Mouse (Mus musculus) kidney, adult 18-20 months (tissue): ENCODE data around the gene Gm9844.
"Not testable (repeated sequence)": the region's sequence is repeated elsewhere in the genome, so short reads cannot be mapped to it uniquely, and the experiment has no call there.

Experiments
- DNase-seq: peaks from one replicate; pipeline ENCODE4 v3.0.0; 2021

The Gm9844 gene

GRCm38 (mm10) chr7:24861913-24862312, at the start of gene Gm9844:
Gene Gm9844, plus strand, starts transcription at chr7:24862213.
- DNase-seq: no peak

GRCm38 (mm10) chr7:24817502-24817901, 44.5 kb upstream of the Gm9844 start:
- DNase-seq: peak; percentile 83

DNA sequence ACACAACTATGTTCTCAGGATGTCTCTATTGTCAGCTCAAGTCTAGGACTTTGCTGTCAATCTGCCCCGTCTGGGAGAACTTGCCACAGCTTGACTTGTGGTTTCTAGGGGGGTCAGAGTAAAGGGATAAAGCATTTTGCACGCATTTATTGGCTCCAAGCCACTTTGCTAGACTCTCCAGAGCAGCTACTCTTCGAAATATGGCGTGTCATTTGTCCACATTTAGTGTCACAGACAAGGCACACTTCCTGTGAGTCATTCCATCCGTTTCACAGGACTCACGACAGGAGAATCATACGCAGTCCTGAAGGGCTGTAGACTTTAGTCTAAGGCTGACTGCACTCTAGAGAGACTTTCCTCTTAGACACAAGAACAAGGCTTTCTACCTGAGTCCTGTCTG, 37.6 kb upstream of the Gm9844 start:
- DNase-seq: no peak

GRCm38 (mm10) chr7:24827181-24827580, 34.8 kb upstream of the Gm9844 start:
- no peak for DNase-seq

DNA sequence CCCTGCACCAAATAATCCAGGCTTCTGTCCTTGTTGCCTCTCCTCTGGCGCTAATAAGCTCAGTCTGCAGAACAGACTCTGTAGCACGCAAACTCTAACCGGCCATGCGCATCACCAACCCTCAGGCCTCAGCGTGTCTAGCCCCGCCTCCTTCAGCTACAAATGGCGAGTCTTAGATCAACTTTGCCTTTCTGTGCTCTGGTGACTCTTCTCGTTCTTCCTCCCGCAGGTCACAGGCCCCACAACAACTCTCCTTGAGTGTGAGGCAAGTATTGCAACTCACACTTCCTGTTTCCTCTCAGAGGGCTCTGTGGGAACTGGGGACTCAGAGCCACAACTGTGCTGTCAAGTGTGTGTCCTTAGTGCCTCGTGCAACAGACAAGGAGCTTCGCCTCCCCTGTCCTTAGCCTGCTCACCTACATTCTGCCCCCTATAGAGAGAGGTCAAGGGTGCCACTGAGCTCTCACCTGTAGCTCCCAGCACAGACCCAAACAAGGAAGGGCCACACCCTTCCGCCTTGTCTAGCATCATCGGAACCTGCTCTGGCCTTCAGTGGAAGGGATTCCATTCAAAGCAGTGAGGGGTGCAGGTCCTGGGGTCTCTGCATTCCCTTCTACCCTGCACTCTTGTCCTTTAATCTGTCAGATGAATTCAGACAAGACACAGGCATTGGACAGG, 23.1 kb upstream of the Gm9844 start:
- not testable (repeated sequence) for DNase-seq

- DNase-seq: no peak
Measured at GRCm38 (mm10) chr7:24839410-24839808, 22.6 kb upstream of the Gm9844 start.

DNA sequence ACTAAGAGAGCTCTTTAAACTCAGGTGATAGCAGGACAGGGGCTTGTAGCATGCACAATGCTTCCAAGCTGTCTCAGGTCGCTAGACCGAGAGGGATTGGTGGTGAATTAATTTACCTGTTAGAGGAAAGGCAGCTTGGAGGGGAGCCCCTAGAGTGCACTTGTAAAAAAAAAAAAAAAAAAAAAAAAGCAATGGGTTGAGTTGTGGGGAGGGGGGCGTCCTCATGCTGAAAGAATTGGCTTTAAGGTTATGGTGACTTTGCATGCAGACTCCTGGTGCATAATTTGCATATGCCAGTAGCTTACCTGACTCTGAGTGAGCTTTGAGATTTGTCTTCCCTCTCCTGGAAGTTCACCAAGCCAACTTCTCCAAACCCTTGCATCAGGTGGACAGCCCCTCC, 21.7 kb upstream of the Gm9844 start:
- DNase-seq: no peak

GRCm38 (mm10) chr7:24841009-24841408, 21.0 kb upstream of the Gm9844 start:
- no peak for DNase-seq

GRCm38 (mm10) chr7:24844144-24844543, 17.9 kb upstream of the Gm9844 start:
- no peak for DNase-seq

DNA sequence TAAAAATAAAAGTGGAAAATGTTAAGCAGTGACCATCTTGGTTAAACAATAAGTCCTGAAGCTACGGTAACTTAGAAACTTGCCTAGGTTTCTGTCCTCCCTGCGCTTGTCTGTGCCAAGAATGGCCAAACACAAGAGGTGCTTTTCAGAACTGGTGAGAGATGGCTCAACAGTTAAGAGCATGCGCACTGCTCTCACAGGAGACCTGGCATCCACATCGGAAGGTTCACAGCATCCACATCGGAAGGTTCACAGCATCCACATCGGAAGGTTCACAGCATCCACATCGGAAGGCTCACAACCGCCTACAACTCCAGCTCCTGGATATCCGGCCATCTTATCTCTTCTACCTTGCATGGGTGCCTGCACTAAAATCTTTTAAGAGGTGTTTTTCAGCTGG, 16.8 kb upstream of the Gm9844 start:
- DNase-seq: no peak

GRCm38 (mm10) chr7:24845713-24846112, 16.3 kb upstream of the Gm9844 start:
- DNase-seq: no peak

DNA sequence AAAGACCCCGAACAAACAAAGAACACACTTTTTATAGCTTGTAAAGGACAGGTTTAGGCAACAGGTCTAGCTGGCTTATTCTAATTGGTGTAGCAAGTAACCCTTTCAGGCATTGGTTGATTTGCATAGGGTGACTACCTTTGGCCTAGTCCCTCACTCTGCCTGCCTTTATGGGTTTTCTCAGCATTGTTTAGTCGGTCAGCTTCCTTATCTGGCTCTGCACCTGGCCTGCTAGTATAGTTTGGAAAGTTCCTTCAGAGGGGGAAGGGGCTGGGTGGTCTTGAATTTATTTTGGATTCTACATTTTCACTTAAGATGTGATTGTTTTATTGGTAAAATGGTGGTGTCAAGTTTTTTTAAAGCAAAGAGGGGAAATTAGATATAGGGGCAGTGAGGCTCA, 15.4 kb upstream of the Gm9844 start:
- DNase-seq: not testable (repeated sequence)

- no peak for DNase-seq
Measured at GRCm38 (mm10) chr7:24850162-24850561, 11.9 kb upstream of the Gm9844 start.

GRCm38 (mm10) chr7:24850899-24851303, 11.1 kb upstream of the Gm9844 start:
- DNase-seq: no peak

GRCm38 (mm10) chr7:24851596-24852325, 10.3 kb upstream of the Gm9844 start:
- DNase-seq: no peak

DNA sequence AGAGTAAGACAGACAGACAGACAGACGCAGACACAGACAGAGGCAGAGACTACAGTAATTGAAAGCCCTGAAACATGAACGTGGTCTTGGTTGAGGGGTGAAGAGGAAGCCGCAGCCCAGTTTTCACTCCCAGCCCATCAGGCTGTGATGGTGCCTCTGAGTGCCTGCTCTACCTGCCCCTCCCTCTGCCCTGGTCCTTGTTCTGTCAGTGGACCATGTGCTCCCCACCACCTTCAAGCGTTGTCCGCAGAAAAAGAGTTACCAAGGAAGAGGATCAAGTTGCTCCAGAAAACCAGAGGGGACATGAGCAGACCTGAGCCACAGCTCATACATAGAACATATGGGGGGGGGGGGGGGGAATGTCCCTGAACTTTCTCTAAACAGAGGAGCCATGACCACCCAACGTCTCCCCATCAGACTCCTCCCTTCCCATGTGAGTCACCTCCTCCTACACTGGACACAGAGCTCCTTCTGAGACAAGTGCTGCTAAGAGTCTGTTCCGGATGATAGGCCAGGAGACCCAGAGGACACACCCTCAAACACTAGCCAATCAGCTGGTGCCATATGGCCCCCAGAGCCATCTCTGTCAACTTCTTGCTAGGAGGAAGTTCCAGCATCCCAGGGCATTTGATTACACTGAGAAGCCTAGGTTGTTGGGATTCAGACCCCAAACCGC, 9.3 kb upstream of the Gm9844 start:
- no peak for DNase-seq

DNA sequence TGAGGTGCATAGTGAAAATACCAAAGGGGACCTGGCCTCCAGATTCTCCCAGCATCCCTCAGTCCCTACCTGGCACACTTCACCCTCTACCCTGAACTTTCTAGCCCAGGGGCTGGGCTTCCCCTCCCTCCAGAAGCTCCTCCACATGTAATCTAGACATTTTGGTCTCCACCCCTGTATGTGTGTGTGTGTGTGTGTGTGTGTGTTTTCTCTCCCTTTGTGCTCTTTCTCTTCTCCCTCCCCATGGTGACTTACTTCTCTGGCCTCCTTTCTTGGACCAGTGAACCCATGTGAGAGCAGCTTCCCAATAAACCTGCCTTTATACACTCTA, 8.8 kb upstream of the Gm9844 start:
- no peak for DNase-seq

- DNase-seq: no peak
Measured at GRCm38 (mm10) chr7:24853695-24854094, 8.3 kb upstream of the Gm9844 start.

DNA sequence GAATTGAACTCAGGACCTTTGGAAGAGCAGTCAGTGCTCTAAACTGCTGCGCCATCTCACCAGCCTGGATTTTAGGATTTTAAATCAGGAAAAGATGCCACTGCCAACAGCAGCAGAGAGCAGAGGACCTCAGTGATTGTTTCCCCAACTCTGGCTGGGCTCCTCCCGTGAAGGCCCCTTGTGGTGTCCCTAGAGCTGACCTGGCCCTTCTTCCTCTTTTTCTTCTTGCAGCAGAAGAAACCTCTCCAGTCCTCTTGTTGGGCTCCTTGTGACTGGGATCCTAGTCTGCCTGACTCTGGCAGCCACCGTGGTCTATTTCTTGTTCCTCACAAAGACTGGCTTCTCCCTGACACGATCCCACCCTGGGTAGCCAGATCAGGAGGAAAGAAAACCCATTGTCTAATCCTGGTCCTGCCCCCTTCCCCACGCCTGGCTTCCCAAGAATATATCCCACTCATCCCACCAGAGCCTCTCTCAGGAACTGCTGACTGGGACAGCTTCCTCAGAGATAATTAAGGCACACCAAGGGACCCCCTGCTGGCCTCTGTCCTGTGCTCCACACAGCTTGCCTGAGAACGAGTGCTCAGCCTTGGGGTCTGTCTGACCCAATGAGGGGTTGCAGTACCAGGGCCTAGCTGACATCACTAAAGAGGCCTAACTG, 5.4 kb upstream of the Gm9844 start:
- DNase-seq: no peak

DNA sequence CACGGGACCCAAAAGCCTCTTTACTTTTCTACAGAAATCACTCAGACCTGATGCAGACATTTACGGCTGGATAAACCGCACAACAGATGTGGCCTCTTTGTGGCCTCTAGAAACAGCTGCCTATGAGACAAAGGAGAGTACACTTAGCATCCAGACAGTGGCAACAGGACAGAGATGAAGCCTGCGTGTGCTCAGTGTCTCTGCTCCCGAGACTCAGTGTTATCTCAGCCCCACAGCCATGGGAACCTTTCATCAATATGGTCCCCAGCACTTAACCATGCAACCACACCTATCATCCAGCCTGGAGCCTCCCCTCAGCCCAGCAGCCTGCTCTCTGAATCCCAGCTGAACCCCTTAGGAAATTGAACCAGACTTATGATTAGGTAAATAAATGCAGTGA, 2.8 kb upstream of the Gm9844 start:
- no peak for DNase-seq

DNA sequence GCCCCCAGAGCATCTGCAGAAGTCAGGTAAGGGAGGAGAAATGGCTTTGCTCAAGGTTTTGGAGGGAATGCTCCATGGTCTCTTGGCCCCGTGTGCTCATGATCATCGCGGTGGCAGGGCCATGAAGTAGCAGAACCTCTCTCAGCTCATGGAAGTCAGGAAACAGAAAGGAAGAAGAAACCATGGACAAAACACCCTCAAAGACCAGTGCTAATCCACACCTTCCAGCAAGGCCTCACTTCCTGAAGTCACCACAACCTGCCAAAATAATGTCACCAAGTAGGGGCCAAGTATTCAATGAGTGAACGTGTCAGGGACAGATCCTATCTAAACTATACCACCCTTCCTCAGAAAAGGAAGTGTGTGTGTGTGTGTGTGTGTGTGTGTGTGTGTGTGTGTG, 840 bp downstream of the Gm9844 start:
- no peak for DNase-seq

- DNase-seq: no peak
Measured at GRCm38 (mm10) chr7:24864156-24864555, 2.1 kb downstream of the Gm9844 start.

GRCm38 (mm10) chr7:24869080-24869479, 7.1 kb downstream of the Gm9844 start:
- no peak for DNase-seq
